Mouse (Mus musculus): Measurements from ENCODE around the gene Babam1.

GRCm38 (mm10) chr8:71402446-71402964 is 5.8 kb downstream of the Babam1 start:
- TF ChIP-seq POLR2A (IDR thresholded peaks at IDR 0.05; ENCODE audit: borderline replicate concordance, insufficient read depth, low read length) = no peak
- no peak for TF ChIP-seq CTCF (IDR thresholded peaks at IDR 0.05; ENCODE audit: borderline replicate concordance, insufficient read depth, low read depth, low read length)

Data from cerebellum, adult 2 months (tissue).